Mouse (Mus musculus): ENCODE results near the gene Pbld1. TPM values are rescaled to one million over a fixed set of nuclear protein-coding genes. Genes with fewer than 3 reads are reported as not detected.

The Pbld1 gene
- 92.1 and 101 TPM in 2 replicates for polyA plus RNA-seq (2012; rRNA removed)

GRCm38 (mm10) chr10:63059862-63060261 is at the start of gene Pbld1:
TSS of gene Pbld1 (plus strand) at chr10:63060162.

GRCm38 (mm10) chr10:63023749-63024579 is 36.0 kb upstream of the Pbld1 start, which contains the start of the genes Hnrnph3 and Pbld2:
TSS of gene Hnrnph3 (minus strand) at chr10:63024217.
TSS of gene Pbld2 (plus strand) at chr10:63024315.

GRCm38 (mm10) chr10:63099521-63099920 is 39.6 kb downstream of the Pbld1 start, which contains the start of gene Atoh7:
TSS of gene Atoh7 (plus strand) at chr10:63099651.

Other genes starting within 250 kb of the Pbld1 start
- 0.19 and 0.36 TPM in 2 replicates for gene Tet1, start 151.2 kb upstream of the Pbld1 start, polyA plus RNA-seq (2012; rRNA removed)
- 7.2 and 7.5 TPM in 2 replicates for gene Slc25a16, start 139.5 kb upstream of the Pbld1 start, polyA plus RNA-seq (2012; rRNA removed)
- 14.9 and 15.6 TPM in 2 replicates for gene Dna2, start 113.1 kb upstream of the Pbld1 start, polyA plus RNA-seq (2012; rRNA removed)
- gene Rufy2, start 79.9 kb upstream of the Pbld1 start, polyA plus RNA-seq (2012; rRNA removed): 1.6 and 1.8 TPM in 2 replicates
- 18.0 and 21.2 TPM in 2 replicates for gene Hnrnph3, start 35.9 kb upstream of the Pbld1 start, polyA plus RNA-seq (2012; rRNA removed)
- gene Pbld2, start 35.8 kb upstream of the Pbld1 start, polyA plus RNA-seq (2012; rRNA removed): 6.1 and 7.4 TPM in 2 replicates
- 0.08 TPM in 2 replicates for gene Atoh7, start 39.5 kb downstream of the Pbld1 start, polyA plus RNA-seq (2012; rRNA removed)
- gene Mypn, start 143.8 kb downstream of the Pbld1 start, polyA plus RNA-seq (2012; rRNA removed): 0.01 TPM in 2 replicates
- gene Herc4, start 183.6 kb downstream of the Pbld1 start, polyA plus RNA-seq (2012; rRNA removed): 20.6 and 23.7 TPM in 2 replicates

Measured in liver, embryonic 18 days (tissue).